Mouse (Mus musculus) heart, postnatal 0 days (tissue): ENCODE results near the gene Sar1a.

Experiments
- CTCF ChIP-seq: IDR thresholded peaks from 2 replicates; pipeline ENCODE4 v1.5.1; 2016; ENCODE audit warnings: antibody characterized with exemption, control low read depth, low read depth
- EP300 ChIP-seq: IDR thresholded peaks from 2 replicates; pipeline ENCODE4 v1.6.1; 2016; ENCODE audit warnings: antibody characterized with exemption, low read depth

GRCm38 (mm10) chr10:61654691-61655090 is 25.4 kb upstream of the Sar1a start:
- TF ChIP-seq CTCF, result no peak
- TF ChIP-seq EP300, result no peak
